Mouse (Mus musculus): ENCODE measurements at regions not wholly inside any gene's neighbourhood (a gene's known extent, or its start where the extent isn't known, plus 50 kb on each side); places are given as distances from the start of the nearest gene placed in this dataset.

- TF ChIP-seq MYOD1 (IDR thresholded peaks at IDR 0.05; ENCODE audit: control insufficient read depth, insufficient read length, low read depth) (no peak), CTCF (IDR thresholded peaks at IDR 0.05; ENCODE audit: control insufficient read depth, insufficient read depth, insufficient read length) (no peak), USF1 (IDR thresholded peaks at IDR 0.05; ENCODE audit: low read depth) (peak; percentile 83), MYOG (IDR thresholded peaks at IDR 0.05; ENCODE audit: control insufficient read depth, extremely low read depth, insufficient read length) (no peak), FOSL1 (IDR thresholded peaks at IDR 0.05; ENCODE audit: insufficient read depth, low read length, poor library complexity, severe bottlenecking) (no peak), MAX (IDR thresholded peaks at IDR 0.05) (no peak), CEBPB (IDR thresholded peaks at IDR 0.05; ENCODE audit: low read depth) (no peak)
Observed at GRCm38 (mm10) chr5:3247333-3247732, 94.0 kb upstream of the Cdk6 start.
